Mouse (Mus musculus): ENCODE results near the gene Epb41. TPM values are rescaled to one million over a fixed set of nuclear protein-coding genes. Genes with fewer than 3 reads are reported as not detected.

Gene Epb41
- polyA plus RNA-seq, 1 experiment from 2014 or later, result 59.6 TPM

- DNase-seq (ENCODE audit: low spot score) (no peak), ATAC-seq (replicated peaks; ENCODE audit: low FRiP score, low TSS enrichment, low read depth) (no peak)
Measured at GRCm38 (mm10) chr4:131996985-131997384, 78.1 kb downstream of the Epb41 start.

GRCm38 (mm10) chr4:131993792-131994191, 81.3 kb downstream of the Epb41 start:
- H3K4me3 ChIP-seq (ENCODE audit: low read depth, low read length), result no peak overlapping the region
- ATAC-seq (replicated peaks; ENCODE audit: low FRiP score, low TSS enrichment, low read depth) (no peak), DNase-seq (ENCODE audit: low spot score) (no peak)
- peaks cover 31% of the 10 kb centered on the region for H3K36me3 ChIP-seq (ENCODE audit: control insufficient read depth, insufficient read depth, low read length)
- H3K9me3 ChIP-seq (ENCODE audit: control insufficient read depth, low read length), result no peaks in the 10 kb centered on the region
- H3K27ac ChIP-seq (ENCODE audit: low read depth), result no peak overlapping the region
- WGBS, result 80% methylated on average over 3 of the region's 3 CpGs
- H3K9ac ChIP-seq (ENCODE audit: low read length), result no peak overlapping the region
- no peaks in the 10 kb centered on the region for H3K4me1 ChIP-seq (replicated peaks; ENCODE audit: control insufficient read depth, insufficient read depth, low read length)
- H3K4me2 ChIP-seq (ENCODE audit: low read length), result no peak overlapping the region
- H3K27me3 ChIP-seq (replicated peaks; ENCODE audit: control insufficient read depth, insufficient read depth, low read length), result no peaks in the 10 kb centered on the region

More at GRCm38 (mm10) chr4:131996985-131997384, 78.1 kb downstream of the Epb41 start:
- Histone ChIP-seq H3K9ac (ENCODE audit: low read length) (no peak overlapping the region), H3K9me3 (ENCODE audit: control insufficient read depth, low read length) (no peaks in the 10 kb centered on the region), H3K4me3 (ENCODE audit: low read depth, low read length) (no peak overlapping the region), H3K27me3 (replicated peaks; ENCODE audit: control insufficient read depth, insufficient read depth, low read length) (no peaks in the 10 kb centered on the region), H3K4me2 (ENCODE audit: low read length) (no peak overlapping the region), H3K27ac (ENCODE audit: low read depth) (no peak overlapping the region), H3K36me3 (ENCODE audit: control insufficient read depth, insufficient read depth, low read length) (peaks cover 28% of the 10 kb centered on the region), H3K4me1 (replicated peaks; ENCODE audit: control insufficient read depth, insufficient read depth, low read length) (no peaks in the 10 kb centered on the region)
- 63% methylated on average over 5 of the region's 5 CpGs for WGBS

GRCm38 (mm10) chr4:131982881-131983538, 92.1 kb downstream of the Epb41 start:
- no peak for DNase-seq (ENCODE audit: low spot score)

GRCm38 (mm10) chr4:131981755-131982154, 93.4 kb downstream of the Epb41 start:
- DNase-seq (ENCODE audit: low spot score) (no peak), ATAC-seq (replicated peaks; ENCODE audit: low FRiP score, low TSS enrichment, low read depth) (no peak)
- Histone ChIP-seq H3K9me3 (ENCODE audit: control insufficient read depth, low read length) (no peaks in the 10 kb centered on the region), H3K27ac (ENCODE audit: low read depth) (no peak overlapping the region), H3K4me1 (replicated peaks; ENCODE audit: control insufficient read depth, insufficient read depth, low read length) (no peaks in the 10 kb centered on the region), H3K4me3 (ENCODE audit: low read depth, low read length) (no peak overlapping the region), H3K36me3 (ENCODE audit: control insufficient read depth, insufficient read depth, low read length) (peaks cover 28% of the 10 kb centered on the region), H3K4me2 (ENCODE audit: low read length) (no peak overlapping the region), H3K27me3 (replicated peaks; ENCODE audit: control insufficient read depth, insufficient read depth, low read length) (no peaks in the 10 kb centered on the region), H3K9ac (ENCODE audit: low read length) (no peak overlapping the region)

More at GRCm38 (mm10) chr4:131982881-131983538, 92.1 kb downstream of the Epb41 start:
- no peak overlapping the region for H3K27ac ChIP-seq (ENCODE audit: low read depth)
- H3K36me3 ChIP-seq (ENCODE audit: control insufficient read depth, insufficient read depth, low read length), result peaks cover 30% of the 10 kb centered on the region
- no peaks in the 10 kb centered on the region for H3K9me3 ChIP-seq (ENCODE audit: control insufficient read depth, low read length)
- WGBS, result 63% methylated on average over 4 of the region's 4 CpGs
- no peak overlapping the region for H3K9ac ChIP-seq (ENCODE audit: low read length)
- H3K4me2 ChIP-seq (ENCODE audit: low read length), result no peak overlapping the region
- no peaks in the 10 kb centered on the region for H3K27me3 ChIP-seq (replicated peaks; ENCODE audit: control insufficient read depth, insufficient read depth, low read length)
- H3K4me3 ChIP-seq (ENCODE audit: low read depth, low read length), result no peak overlapping the region
- no peaks in the 10 kb centered on the region for H3K4me1 ChIP-seq (replicated peaks; ENCODE audit: control insufficient read depth, insufficient read depth, low read length)
- no peak for ATAC-seq (replicated peaks; ENCODE audit: low FRiP score, low TSS enrichment, low read depth)

GRCm38 (mm10) chr4:131977201-131977600, 97.9 kb downstream of the Epb41 start:
- H3K27me3 ChIP-seq (replicated peaks; ENCODE audit: control insufficient read depth, insufficient read depth, low read length), result no peaks in the 10 kb centered on the region
- H3K36me3 ChIP-seq (ENCODE audit: control insufficient read depth, insufficient read depth, low read length), result peaks cover 65% of the 10 kb centered on the region
- H3K4me3 ChIP-seq (ENCODE audit: low read depth, low read length), result no peak overlapping the region
- H3K27ac ChIP-seq (ENCODE audit: low read depth), result no peak overlapping the region
- peak; percentile 94 for DNase-seq (ENCODE audit: low spot score)
- H3K4me1 ChIP-seq (replicated peaks; ENCODE audit: control insufficient read depth, insufficient read depth, low read length), result no peaks in the 10 kb centered on the region
- no peak overlapping the region for H3K4me2 ChIP-seq (ENCODE audit: low read length)
- H3K9ac ChIP-seq (ENCODE audit: low read length), result no peak overlapping the region
- 0 out of 2 replicates have a peak, but pooled peaks have one; percentile 43 for ATAC-seq (replicated peaks; ENCODE audit: low FRiP score, low TSS enrichment, low read depth)
- WGBS, result 23% methylated on average over 4 of the region's 4 CpGs
- H3K9me3 ChIP-seq (ENCODE audit: control insufficient read depth, low read length), result no peaks in the 10 kb centered on the region

GRCm38 (mm10) chr4:131970244-131970853, 104.8 kb downstream of the Epb41 start:
- Histone ChIP-seq H3K4me3 (ENCODE audit: low read depth, low read length) (no peak overlapping the region), H3K4me1 (replicated peaks; ENCODE audit: control insufficient read depth, insufficient read depth, low read length) (no peaks in the 10 kb centered on the region), H3K36me3 (ENCODE audit: control insufficient read depth, insufficient read depth, low read length) (peaks cover 64% of the 10 kb centered on the region), H3K9me3 (ENCODE audit: control insufficient read depth, low read length) (no peaks in the 10 kb centered on the region), H3K27ac (ENCODE audit: low read depth) (no peak overlapping the region), H3K27me3 (replicated peaks; ENCODE audit: control insufficient read depth, insufficient read depth, low read length) (no peaks in the 10 kb centered on the region), H3K9ac (ENCODE audit: low read length) (no peak overlapping the region), H3K4me2 (ENCODE audit: low read length) (no peak overlapping the region)
- no peak for ATAC-seq (replicated peaks; ENCODE audit: low FRiP score, low TSS enrichment, low read depth)
- DNase-seq (ENCODE audit: low spot score), result no peak
- 79% methylated on average over 7 of the region's 7 CpGs for WGBS

GRCm38 (mm10) chr4:131968873-131969272, 106.2 kb downstream of the Epb41 start:
- DNase-seq (ENCODE audit: low spot score), result no peak
- H3K27me3 ChIP-seq (replicated peaks; ENCODE audit: control insufficient read depth, insufficient read depth, low read length), result no peaks in the 10 kb centered on the region
- H3K9me3 ChIP-seq (ENCODE audit: control insufficient read depth, low read length), result no peaks in the 10 kb centered on the region
- H3K4me2 ChIP-seq (ENCODE audit: low read length), result no peak overlapping the region
- H3K27ac ChIP-seq (ENCODE audit: low read depth), result no peak overlapping the region
- 94% methylated on average over 2 of the region's 2 CpGs for WGBS
- H3K4me1 ChIP-seq (replicated peaks; ENCODE audit: control insufficient read depth, insufficient read depth, low read length), result no peaks in the 10 kb centered on the region
- ATAC-seq (replicated peaks; ENCODE audit: low FRiP score, low TSS enrichment, low read depth), result no peak
- H3K4me3 ChIP-seq (ENCODE audit: low read depth, low read length), result no peak overlapping the region
- H3K36me3 ChIP-seq (ENCODE audit: control insufficient read depth, insufficient read depth, low read length), result peaks cover 62% of the 10 kb centered on the region
- no peak overlapping the region for H3K9ac ChIP-seq (ENCODE audit: low read length)

GRCm38 (mm10) chr4:131957161-131957560, 118.0 kb downstream of the Epb41 start:
- Histone ChIP-seq H3K9me3 (ENCODE audit: control insufficient read depth, low read length) (no peaks in the 10 kb centered on the region), H3K4me3 (ENCODE audit: low read depth, low read length) (no peak overlapping the region), H3K4me1 (replicated peaks; ENCODE audit: control insufficient read depth, insufficient read depth, low read length) (no peaks in the 10 kb centered on the region), H3K9ac (ENCODE audit: low read length) (no peak overlapping the region), H3K27ac (ENCODE audit: low read depth) (no peak overlapping the region), H3K27me3 (replicated peaks; ENCODE audit: control insufficient read depth, insufficient read depth, low read length) (no peaks in the 10 kb centered on the region), H3K36me3 (ENCODE audit: control insufficient read depth, insufficient read depth, low read length) (peaks cover 33% of the 10 kb centered on the region), H3K4me2 (ENCODE audit: low read length) (no peak overlapping the region)
- WGBS, result 24% methylated on average over 3 of the region's 3 CpGs
- no peak for ATAC-seq (replicated peaks; ENCODE audit: low FRiP score, low TSS enrichment, low read depth)
- DNase-seq (ENCODE audit: low spot score), result no peak

GRCm38 (mm10) chr4:131950657-131951056, 124.5 kb downstream of the Epb41 start:
- Histone ChIP-seq H3K4me2 (ENCODE audit: low read length) (no peak overlapping the region), H3K27me3 (replicated peaks; ENCODE audit: control insufficient read depth, insufficient read depth, low read length) (no peaks in the 10 kb centered on the region), H3K27ac (ENCODE audit: low read depth) (no peak overlapping the region), H3K9me3 (ENCODE audit: control insufficient read depth, low read length) (no peaks in the 10 kb centered on the region), H3K4me3 (ENCODE audit: low read depth, low read length) (no peak overlapping the region), H3K4me1 (replicated peaks; ENCODE audit: control insufficient read depth, insufficient read depth, low read length) (no peaks in the 10 kb centered on the region; the same call in 1 of the 2 replicates), H3K36me3 (ENCODE audit: control insufficient read depth, insufficient read depth, low read length) (peaks cover 15% of the 10 kb centered on the region), H3K9ac (ENCODE audit: low read length) (no peak overlapping the region)
- no peak for ATAC-seq (replicated peaks; ENCODE audit: low FRiP score, low TSS enrichment, low read depth)
- no peak for DNase-seq (ENCODE audit: low spot score)
- WGBS, result 73% methylated on average over 8 of the region's 8 CpGs
